Mouse (Mus musculus) ZHBTc4 (cell line): Measurements from ENCODE around the gene Prl2c5.
A peak's percentile ranks its signal among the peaks of the same experiment; 100 is the strongest.
"Not testable (repeated sequence)": the region's sequence is repeated elsewhere in the genome, so short reads cannot be mapped to it uniquely, and the experiment has no call there.

Source experiments
- DNase-seq: peaks from one replicate; pipeline ENCODE4 v3.0.0-alpha.2; 2011; ENCODE audit warnings: low read depth, low spot score

The Prl2c5 gene

DNA sequence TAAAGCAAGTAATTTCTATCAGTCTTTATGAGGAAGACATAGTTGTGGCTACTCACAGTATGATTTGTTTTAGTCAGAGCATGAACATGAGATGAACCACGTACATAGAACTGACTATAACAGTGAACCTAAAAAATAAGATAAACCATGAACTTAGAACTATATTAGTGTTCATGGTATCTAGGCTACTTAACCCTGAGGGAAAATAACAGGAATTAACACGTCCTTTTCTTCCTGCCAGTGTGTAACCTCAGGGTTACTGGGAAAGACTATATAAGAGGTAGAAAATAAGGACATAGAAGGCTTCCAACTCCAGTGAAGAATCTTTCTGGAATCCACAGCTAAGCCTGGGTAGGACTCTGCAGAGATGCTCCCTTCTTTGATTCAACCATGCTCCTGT lies at the start of gene Prl2c5:
Gene Prl2c5 (plus strand): TSS at position 301 of the 400 bp plus-strand sequence.
- DNase-seq: not testable (repeated sequence)

GRCm38 (mm10) chr13:13162777-13163485 lies 19.6 kb upstream of the Prl2c5 start:
- DNase-seq: not testable (repeated sequence)

DNA sequence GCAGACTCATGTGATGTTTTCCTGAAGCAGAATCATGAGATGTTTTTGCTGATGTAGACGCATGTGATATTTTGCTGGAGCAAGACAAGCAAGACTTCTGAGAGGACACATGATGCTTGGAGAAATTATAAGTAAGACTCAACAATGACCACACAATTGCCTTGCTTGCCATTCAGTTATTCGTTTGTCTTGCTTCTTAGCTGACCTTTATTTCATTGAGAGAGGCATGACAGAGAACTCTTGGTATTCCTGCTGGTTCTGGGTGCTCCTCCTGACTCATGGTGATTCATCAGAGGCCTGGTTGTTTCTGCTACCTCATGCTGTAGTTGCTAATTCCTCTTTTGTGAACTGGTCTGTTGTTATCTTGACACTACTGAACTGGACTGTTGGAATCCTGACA lies 13.9 kb upstream of the Prl2c5 start:
- not testable (repeated sequence) for DNase-seq

GRCm38 (mm10) chr13:13173616-13174136 lies 8.8 kb upstream of the Prl2c5 start:
- DNase-seq: peak; percentile 5

DNA sequence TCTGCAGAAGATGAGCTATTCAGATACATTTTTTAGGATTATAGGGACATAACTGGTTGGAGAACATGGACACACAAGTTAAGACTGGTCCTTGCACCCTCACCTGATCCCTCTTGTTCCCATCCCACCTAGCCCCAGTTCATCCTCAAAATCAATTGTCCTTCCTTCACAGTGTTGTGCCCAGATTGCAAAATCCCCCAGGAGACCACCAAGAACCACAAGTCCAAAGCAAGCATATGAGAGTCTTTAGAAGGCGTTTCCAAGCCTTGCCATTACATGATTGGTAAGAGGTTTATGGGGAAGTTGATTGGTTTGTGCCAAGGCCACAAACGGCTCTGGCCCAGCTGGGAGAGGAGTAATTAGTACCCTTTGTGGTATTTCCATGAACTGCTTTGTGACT lies 6.8 kb upstream of the Prl2c5 start:
- not testable (repeated sequence) for DNase-seq

- DNase-seq: not testable (repeated sequence)
Measured at GRCm38 (mm10) chr13:13211168-13211567, 28.7 kb downstream of the Prl2c5 start.

DNA sequence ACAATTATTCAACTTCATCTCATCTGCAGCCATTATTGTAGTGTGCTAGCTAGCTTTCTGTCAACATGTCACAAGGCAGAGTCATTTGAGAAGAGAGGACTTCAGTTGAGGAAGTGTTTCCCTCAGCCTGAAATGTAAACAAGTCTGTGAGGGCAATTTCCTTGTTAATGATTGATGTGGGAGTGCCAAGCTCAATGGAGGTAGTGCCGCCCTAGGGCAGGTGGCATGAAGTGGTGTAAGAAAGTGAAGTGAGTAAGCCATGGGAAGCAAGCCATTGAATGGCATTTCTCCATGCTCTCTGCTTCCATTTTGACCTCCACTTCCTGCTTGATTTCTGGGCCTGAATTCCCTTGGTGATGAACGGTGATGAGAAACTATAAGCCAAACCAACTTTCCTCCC lies 33.8 kb downstream of the Prl2c5 start:
- not testable (repeated sequence) for DNase-seq

GRCm38 (mm10) chr13:13220231-13220630 lies 37.7 kb downstream of the Prl2c5 start:
- DNase-seq: peak; percentile 79

DNA sequence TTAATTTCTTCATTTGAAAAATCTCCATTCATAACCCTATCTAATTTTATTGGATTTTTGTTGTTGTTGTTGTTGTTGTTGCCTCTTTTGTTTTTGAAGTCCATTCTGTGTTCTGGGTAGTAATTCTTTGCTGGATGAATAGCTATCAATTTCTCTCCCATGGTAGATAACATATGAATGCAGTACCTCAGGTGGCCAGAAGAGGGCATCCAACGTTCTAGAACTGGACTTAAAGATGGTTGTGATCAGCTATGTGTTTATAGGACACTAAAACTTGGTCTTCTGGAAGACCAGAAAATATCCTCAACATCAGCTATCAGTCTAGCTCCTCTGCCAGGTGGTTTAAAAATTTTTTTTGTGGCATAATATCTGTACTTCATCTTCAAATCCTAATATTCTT lies 54.9 kb downstream of the Prl2c5 start:
- DNase-seq: peak; percentile 37
